Mouse (Mus musculus): ENCODE measurements around the gene Zfp148. TPM values are rescaled to one million over a fixed set of nuclear protein-coding genes. Genes with fewer than 3 reads are reported as not detected.

Gene Zfp148
- total RNA-seq, 1 experiment, result 19.5 TPM

DNA sequence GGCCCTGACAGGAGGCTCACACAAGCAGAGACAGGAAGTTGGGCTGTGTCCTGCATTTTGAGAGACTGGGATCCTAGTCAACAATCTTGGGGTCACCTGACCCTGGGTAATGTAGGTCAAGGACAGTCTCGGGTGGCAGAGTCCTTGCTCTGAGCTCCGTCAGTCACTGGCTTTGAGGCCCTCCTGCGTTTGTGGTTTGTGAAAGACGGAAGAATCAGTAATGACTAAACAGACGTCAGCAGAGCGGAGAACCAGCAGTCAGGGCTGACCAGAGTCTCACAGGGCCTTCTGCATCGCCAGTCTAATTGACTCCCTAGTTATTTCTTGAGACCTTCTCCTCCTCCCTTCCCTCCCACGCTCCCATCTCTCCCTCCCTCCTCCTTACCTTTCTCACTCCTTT, 150.5 kb downstream of the Zfp148 start:
- Histone ChIP-seq H3K4me1 (ENCODE audit: control insufficient read depth in 2 of 2, insufficient read depth in 2 of 2, low read length in 2 of 2, poor library complexity in 1 of 2) (peaks cover 8 to 11% of the 10 kb centered on the region in 2 experiments; a peak in 3 of 4 replicates), H3K4me3 (ENCODE audit: insufficient read depth in 1 of 2, low read depth in 1 of 2, low read length in 2 of 2, poor library complexity in 1 of 2, severe bottlenecking in 1 of 2) (no peak overlapping the region), H3K9me3 (ENCODE audit: control insufficient read depth, insufficient read depth, low read depth, low read length) (no peaks in the 10 kb centered on the region), H3K9ac (ENCODE audit: insufficient read depth, low read depth, low read length, poor library complexity, severe bottlenecking) (no peak overlapping the region), H3K27ac (ENCODE audit: insufficient read depth, low read depth, low read length, poor library complexity, severe bottlenecking) (no peak overlapping the region), H3K36me3 (ENCODE audit: control insufficient read depth, insufficient read depth, low read length, poor library complexity, severe bottlenecking) (no peaks in the 10 kb centered on the region)
- TF ChIP-seq HCFC1 (IDR thresholded peaks at IDR 0.05; ENCODE audit: borderline replicate concordance, insufficient read depth, low read length) (no peak), MAFK (IDR thresholded peaks at IDR 0.05; ENCODE audit: insufficient read depth, low read depth, low read length) (no peak), ZC3H11A (IDR thresholded peaks at IDR 0.05; ENCODE audit: borderline replicate concordance, low read depth, low read length) (no peak), ZNF384 (IDR thresholded peaks at IDR 0.05; ENCODE audit: low read depth, low read length) (no peak), CHD2 (IDR thresholded peaks at IDR 0.05; ENCODE audit: low read depth, low read length) (no peak)
- in situ Hi-C loops (cut with MboI; ENCODE audit: low sequenced_read_pairs in 2 of 2, unreplicated experiment in 2 of 2), result no loop called here
- no peak for DNase-seq (ENCODE audit: low read depth, low spot score)

DNA sequence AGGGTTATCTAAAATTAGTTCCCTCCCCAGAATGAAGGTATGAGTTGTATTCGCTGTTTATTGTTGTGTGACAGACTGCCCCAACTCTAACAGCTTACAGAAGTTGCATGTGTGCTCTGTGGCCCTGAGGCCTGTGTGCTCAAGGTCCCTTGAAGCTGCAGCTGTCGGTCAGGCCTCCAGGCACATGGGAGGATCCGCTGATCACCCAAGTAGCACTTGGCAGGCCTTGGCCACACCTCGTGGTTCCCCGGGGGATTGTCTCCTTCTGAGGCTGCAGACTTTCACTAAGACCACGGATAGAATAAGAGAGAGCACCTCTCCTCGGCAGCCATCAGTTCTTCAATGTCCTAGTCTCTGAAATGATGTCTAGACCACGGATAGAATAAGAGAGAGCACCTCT, 155.8 kb downstream of the Zfp148 start:
- H3K9ac ChIP-seq (ENCODE audit: insufficient read depth, low read depth, low read length, poor library complexity, severe bottlenecking), result no peak overlapping the region
- H3K4me1 ChIP-seq (ENCODE audit: control insufficient read depth in 2 of 2, insufficient read depth in 2 of 2, low read length in 2 of 2, poor library complexity in 1 of 2), result 0 out of 4 replicates have a peak, but pooled peaks cover 0 to 4% of the 10 kb centered on the region in 2 experiments
- H3K4me3 ChIP-seq (ENCODE audit: insufficient read depth in 1 of 2, low read depth in 1 of 2, low read length in 2 of 2, poor library complexity in 1 of 2, severe bottlenecking in 1 of 2), result no peak overlapping the region
- DNase-seq (ENCODE audit: low read depth, low spot score), result no peak
- no peak for TF ChIP-seq CHD2 (IDR thresholded peaks at IDR 0.05; ENCODE audit: low read depth, low read length)
- TF ChIP-seq MAFK (IDR thresholded peaks at IDR 0.05; ENCODE audit: insufficient read depth, low read depth, low read length), result no peak
- TF ChIP-seq ZC3H11A (IDR thresholded peaks at IDR 0.05; ENCODE audit: borderline replicate concordance, low read depth, low read length), result no peak
- no peaks in the 10 kb centered on the region; the same call in 1 of the 2 replicates for H3K36me3 ChIP-seq (ENCODE audit: control insufficient read depth, insufficient read depth, low read length, poor library complexity, severe bottlenecking)
- no peaks in the 10 kb centered on the region for H3K9me3 ChIP-seq (ENCODE audit: control insufficient read depth, insufficient read depth, low read depth, low read length)
- in situ Hi-C loops (cut with MboI; ENCODE audit: low sequenced_read_pairs in 2 of 2, unreplicated experiment in 2 of 2), result no loop called here
- H3K27ac ChIP-seq (ENCODE audit: insufficient read depth, low read depth, low read length, poor library complexity, severe bottlenecking), result no peak overlapping the region

DNA sequence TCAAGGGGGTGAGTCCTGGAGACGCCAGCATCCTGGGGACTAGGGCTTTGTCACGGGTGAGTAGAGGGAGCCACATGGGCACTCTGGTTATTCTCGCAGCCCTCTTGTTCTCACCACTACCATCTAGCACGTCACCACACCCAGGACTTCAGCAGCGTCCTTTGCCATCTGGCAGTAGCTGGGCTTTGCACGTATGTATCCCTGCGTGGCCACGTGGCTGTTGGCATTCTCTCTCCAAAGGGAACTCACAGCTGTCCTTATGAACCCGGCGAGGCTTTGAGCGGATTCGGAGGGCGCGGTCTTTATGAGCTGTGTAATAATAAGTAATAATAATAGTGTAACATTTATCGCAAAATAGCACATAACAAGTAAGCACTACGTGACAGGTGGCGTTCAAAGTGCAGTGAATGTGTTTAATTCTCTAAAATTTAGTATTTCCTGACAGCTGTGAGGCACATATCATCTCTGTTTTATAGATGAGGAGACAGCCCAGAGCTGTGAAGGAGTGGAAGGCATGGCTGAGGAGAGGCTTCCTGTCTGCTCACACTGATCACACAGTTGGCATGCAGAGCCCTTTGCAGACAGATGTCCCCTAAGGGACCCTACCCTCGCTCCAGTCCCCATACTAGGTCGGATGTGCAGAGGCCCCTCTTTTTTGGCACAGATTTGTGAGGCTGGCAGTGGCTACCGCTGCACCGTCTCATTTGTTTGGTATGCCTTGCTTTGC, 157.0 kb downstream of the Zfp148 start:
- Histone ChIP-seq H3K4me3 (ENCODE audit: insufficient read depth in 1 of 2, low read depth in 1 of 2, low read length in 2 of 2, poor library complexity in 1 of 2, severe bottlenecking in 1 of 2) (no peak overlapping the region), H3K9ac (ENCODE audit: insufficient read depth, low read depth, low read length, poor library complexity, severe bottlenecking) (no peak overlapping the region), H3K27ac (ENCODE audit: insufficient read depth, low read depth, low read length, poor library complexity, severe bottlenecking) (no peak overlapping the region), H3K36me3 (ENCODE audit: control insufficient read depth, insufficient read depth, low read length, poor library complexity, severe bottlenecking) (peaks cover 3% of the 10 kb centered on the region; the same call in 1 of the 2 replicates), H3K4me1 (ENCODE audit: control insufficient read depth in 2 of 2, insufficient read depth in 2 of 2, low read length in 2 of 2, poor library complexity in 1 of 2) (no peaks in the 10 kb centered on the region), H3K9me3 (ENCODE audit: control insufficient read depth, insufficient read depth, low read depth, low read length) (no peaks in the 10 kb centered on the region)
- in situ Hi-C loops (cut with MboI; ENCODE audit: low sequenced_read_pairs in 2 of 2, unreplicated experiment in 2 of 2), result no loop called here
- TF ChIP-seq CHD2 (IDR thresholded peaks at IDR 0.05; ENCODE audit: low read depth, low read length) (no peak), ZC3H11A (IDR thresholded peaks at IDR 0.05; ENCODE audit: borderline replicate concordance, low read depth, low read length) (no peak), HCFC1 (IDR thresholded peaks at IDR 0.05; ENCODE audit: borderline replicate concordance, insufficient read depth, low read length) (no peak), ZNF384 (IDR thresholded peaks at IDR 0.05; ENCODE audit: low read depth, low read length) (no peak), MAFK (IDR thresholded peaks at IDR 0.05; ENCODE audit: insufficient read depth, low read depth, low read length) (no peak)
- DNase-seq (ENCODE audit: low read depth, low spot score), result no peak

DNA sequence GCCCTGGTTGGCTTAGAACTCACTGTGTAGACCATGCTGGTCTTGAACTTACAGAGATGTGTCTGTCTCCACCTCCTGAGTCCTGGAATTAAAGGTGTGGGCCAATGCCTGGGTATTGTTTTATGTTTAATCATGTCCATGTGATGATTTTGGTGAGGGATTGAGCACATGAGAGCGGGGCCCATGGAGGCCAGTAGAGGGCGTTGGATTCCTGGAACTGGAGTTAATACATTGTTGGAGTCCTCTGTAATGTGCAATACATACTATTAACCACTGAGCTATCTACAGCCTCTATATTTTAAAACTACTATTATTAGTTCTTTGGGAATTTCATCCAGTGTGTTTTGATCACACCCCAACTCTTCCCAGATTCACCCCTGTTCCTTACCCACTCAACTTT, 163.7 kb downstream of the Zfp148 start:
- Histone ChIP-seq H3K4me1 (ENCODE audit: control insufficient read depth in 2 of 2, insufficient read depth in 2 of 2, low read length in 2 of 2, poor library complexity in 1 of 2) (no peaks in the 10 kb centered on the region), H3K9me3 (ENCODE audit: control insufficient read depth, insufficient read depth, low read depth, low read length) (no peaks in the 10 kb centered on the region), H3K27ac (ENCODE audit: insufficient read depth, low read depth, low read length, poor library complexity, severe bottlenecking) (no peak overlapping the region), H3K9ac (ENCODE audit: insufficient read depth, low read depth, low read length, poor library complexity, severe bottlenecking) (no peak overlapping the region), H3K36me3 (ENCODE audit: control insufficient read depth, insufficient read depth, low read length, poor library complexity, severe bottlenecking) (peaks cover 8% of the 10 kb centered on the region; the same call in 1 of the 2 replicates), H3K4me3 (ENCODE audit: insufficient read depth in 1 of 2, low read depth in 1 of 2, low read length in 2 of 2, poor library complexity in 1 of 2, severe bottlenecking in 1 of 2) (no peak overlapping the region)
- DNase-seq (ENCODE audit: low read depth, low spot score), result no peak
- in situ Hi-C loops (cut with MboI; ENCODE audit: low sequenced_read_pairs in 2 of 2, unreplicated experiment in 2 of 2), result no loop called here
- TF ChIP-seq CHD2 (IDR thresholded peaks at IDR 0.05; ENCODE audit: low read depth, low read length), result no peak
- TF ChIP-seq ZC3H11A (IDR thresholded peaks at IDR 0.05; ENCODE audit: borderline replicate concordance, low read depth, low read length), result no peak
- TF ChIP-seq MAFK (IDR thresholded peaks at IDR 0.05; ENCODE audit: insufficient read depth, low read depth, low read length), result no peak
- TF ChIP-seq ZNF384 (IDR thresholded peaks at IDR 0.05; ENCODE audit: low read depth, low read length), result no peak
- TF ChIP-seq HCFC1 (IDR thresholded peaks at IDR 0.05; ENCODE audit: borderline replicate concordance, insufficient read depth, low read length), result no peak

Measured in ES-E14 (cell line).